Mouse (Mus musculus) adrenal gland, postnatal 25 days (tissue): Measurements from ENCODE around the gene Jarid2. TPM values are rescaled to one million over a fixed set of nuclear protein-coding genes. Genes with fewer than 3 reads are reported as not detected.

Experiments
- DNase-seq: peaks from one replicate; pipeline ENCODE4 v3.0.0; 2021; ENCODE audit warnings: mixed read lengths
- total RNA-seq: library from RNA; stranded (reverse); gene quantifications from 2 replicates; pipeline ENCODE4 v1.2.3, GENCODE M21; 2021

The Jarid2 gene
- total RNA-seq, 1 experiment from 2014 or later: 58.0 TPM

GRCm38 (mm10) chr13:44839866-44840835 lies 110.9 kb downstream of the Jarid2 start:
- peak; percentile 75 for DNase-seq

DNA sequence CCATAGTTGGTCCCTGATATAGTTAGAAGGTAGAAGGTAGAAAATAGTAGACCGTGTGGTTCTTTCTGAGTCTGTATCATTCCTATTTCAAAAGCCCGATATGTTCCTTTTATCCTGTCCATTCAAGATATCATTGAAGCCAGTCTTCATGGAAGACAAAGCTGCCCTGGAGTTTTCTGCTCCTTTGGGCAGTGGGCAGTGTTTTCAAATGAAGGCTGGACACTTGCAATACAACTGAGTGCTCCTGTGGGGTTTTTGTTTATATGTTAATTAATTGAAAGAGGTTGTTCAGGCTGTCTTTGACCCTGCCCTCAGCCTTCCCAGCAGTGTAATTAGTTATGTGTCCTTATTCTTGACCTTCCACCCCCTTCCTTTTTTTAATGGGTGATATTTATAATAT lies 122.2 kb downstream of the Jarid2 start:
- no peak for DNase-seq

GRCm38 (mm10) chr13:44852024-44852423 lies 122.8 kb downstream of the Jarid2 start:
- DNase-seq: no peak

GRCm38 (mm10) chr13:44865566-44865965 lies 136.3 kb downstream of the Jarid2 start:
- no peak for DNase-seq

DNA sequence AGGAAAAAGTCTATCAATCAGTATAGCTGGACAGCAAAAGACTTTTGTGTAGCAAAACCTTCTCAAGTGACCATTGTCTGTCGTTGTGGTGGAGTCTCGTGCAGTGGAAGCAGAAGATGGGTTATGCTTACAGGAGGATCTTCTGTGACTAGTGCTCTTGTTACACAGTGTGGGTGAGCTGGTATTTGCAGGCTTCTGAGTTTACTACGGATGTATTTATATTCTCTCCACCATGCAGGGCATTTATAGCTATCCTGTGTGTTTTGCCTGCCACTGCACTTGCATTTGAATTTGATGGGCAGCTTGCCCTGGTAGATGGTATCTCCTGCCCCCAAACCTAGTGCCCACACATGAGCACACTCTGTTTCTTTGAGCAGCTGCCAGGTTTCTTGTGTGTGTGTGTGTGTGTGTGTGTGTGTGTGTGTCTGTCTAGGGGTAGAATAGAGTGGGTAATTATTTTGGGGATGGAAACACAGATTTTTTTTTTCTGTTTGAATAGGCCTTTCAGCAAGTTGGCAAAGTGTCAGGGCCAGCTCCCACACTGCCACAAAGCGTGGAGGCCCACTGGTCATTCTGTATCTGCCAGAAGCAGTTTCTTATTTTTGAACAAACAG lies 138.9 kb downstream of the Jarid2 start:
- no peak for DNase-seq

DNA sequence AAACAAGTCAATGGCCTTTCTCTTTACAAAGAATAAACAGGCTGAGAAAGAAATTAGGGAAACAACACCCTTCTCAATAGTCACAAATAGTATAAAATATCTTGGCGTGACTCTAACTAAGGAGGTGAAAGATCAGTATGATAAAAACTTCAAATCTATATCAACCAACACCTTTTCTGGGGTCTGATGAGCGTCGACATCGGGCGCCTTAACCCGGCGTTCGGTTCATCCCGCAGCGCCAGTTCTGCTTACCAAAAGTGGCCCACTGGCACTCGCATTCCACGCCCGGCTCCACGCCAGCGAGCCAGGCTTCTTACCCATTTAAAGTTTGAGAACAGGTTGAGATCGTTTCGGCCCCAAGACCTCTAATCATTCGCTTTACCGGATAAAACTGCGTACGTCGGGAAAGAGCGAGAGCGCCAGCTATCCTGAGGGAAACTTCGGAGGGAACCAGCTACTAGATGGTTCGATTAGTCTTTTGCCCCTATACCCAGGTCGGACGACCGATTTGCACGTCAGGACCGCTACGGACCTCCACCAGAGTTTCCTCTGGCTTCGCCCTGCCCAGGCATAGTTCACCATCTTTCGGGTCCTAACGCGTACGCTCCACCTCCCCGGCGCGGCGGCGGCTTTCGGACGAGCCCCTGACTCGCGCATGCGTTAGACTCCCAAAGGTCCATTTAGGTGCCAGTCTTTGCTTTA lies 140.3 kb downstream of the Jarid2 start:
- peak; percentile 100 for DNase-seq

DNA sequence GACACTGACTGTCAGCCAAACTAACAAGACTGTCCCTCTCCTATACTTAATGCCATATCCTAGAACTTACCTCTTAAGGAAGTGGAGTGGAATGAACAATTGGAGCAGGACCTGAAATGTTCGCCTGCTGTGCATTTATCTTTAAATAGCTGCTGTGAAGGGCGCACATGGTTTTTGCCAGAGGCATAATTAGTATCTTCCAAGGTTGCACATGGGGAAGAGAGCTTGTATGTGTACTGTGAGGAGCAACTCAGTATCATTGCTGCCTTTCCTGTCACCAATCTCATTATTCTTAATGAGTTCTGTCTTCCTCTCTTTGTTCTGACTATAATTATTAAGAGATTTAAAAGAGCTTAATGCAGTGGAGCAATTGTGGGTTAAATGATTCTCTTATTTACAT lies 147.5 kb downstream of the Jarid2 start:
- no peak for DNase-seq

DNA sequence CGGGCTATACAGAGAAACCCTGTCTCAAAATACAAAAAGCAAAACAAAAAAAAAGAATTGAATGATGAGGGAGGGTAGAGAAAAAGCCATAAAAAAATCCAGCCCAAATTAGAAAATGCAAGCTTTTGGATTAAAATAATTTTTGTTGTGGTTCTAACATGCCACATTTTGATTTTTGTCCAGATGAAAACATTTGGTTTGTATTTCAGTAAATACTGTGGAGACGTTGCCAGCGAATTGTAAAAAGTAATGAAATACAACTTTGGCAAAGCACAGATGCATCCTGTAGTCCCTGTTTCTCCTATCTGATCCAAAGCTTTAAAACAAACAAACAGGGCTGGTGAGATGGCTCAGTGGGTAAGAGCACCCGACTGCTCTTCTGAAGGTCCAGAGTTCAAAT lies 151.7 kb downstream of the Jarid2 start:
- DNase-seq: no peak

GRCm38 (mm10) chr13:44886221-44886620 lies 156.9 kb downstream of the Jarid2 start:
- no peak for DNase-seq

- no peak for DNase-seq
Observed at GRCm38 (mm10) chr13:44890612-44891011, 161.3 kb downstream of the Jarid2 start.

DNA sequence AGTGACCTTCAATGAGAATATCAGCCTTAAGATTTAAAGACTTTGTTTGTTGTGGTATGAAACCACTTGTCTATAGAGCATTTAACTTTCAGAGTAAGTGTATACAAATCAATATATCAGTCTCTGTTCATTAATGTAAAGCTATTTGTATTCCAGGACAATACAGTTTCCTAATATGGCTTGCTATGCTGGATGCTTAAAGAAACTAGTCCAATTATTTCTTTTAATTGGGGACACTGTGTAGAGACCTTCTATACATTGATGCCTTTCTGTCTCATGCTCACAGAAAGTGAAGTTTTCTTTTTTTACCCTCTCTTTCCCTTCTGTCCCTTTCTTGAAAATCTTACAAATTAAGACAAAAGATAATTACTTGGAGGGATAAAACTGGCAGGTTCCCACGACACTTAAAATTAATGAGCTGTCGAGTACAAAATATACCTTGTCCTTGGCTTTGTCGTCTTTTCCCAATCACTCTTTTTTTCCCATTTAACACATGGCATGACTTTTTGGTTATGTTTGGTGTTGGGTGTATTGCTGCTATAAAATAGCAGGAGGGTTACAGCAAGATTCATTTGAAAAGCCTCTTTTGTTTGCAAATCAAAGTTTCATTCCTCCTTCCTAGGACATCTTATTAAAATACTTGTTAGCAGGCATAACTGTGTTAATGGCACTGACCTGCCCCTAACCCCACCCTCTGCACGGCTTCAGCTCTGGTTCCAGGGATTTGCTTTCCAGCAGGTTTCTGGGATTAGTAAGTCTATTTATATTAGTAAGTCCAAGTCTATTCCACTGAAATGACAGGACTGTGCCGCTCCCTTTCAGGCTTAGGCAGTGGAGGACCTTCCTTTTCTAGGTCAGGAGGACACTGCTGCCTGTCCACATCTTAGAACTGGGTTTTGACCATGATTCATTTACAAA lies 162.8 kb downstream of the Jarid2 start:
- DNase-seq: no peak

DNA sequence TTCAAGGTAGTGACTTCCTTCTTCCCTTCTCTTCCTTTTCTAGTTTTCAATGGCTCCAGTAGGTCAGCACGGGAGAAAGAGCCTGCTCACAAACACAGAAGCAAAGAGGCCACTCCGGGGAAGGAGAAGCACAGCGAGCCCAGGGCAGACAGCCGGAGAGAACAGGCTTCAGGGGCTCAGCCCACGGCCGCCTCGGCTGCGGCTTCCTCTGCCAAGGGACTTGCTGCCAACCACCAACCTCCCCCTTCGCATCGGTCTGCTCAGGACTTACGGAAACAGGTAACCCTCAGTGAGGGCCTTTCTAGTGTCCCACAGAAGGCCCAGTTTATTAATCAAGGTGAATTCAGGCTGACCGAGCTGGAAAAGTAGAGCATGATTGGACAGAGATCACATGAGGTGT lies 166.9 kb downstream of the Jarid2 start:
- DNase-seq: no peak

GRCm38 (mm10) chr13:44902299-44902698 lies 173.0 kb downstream of the Jarid2 start:
- no peak for DNase-seq

GRCm38 (mm10) chr13:44903416-44903815 lies 174.1 kb downstream of the Jarid2 start:
- no peak for DNase-seq

DNA sequence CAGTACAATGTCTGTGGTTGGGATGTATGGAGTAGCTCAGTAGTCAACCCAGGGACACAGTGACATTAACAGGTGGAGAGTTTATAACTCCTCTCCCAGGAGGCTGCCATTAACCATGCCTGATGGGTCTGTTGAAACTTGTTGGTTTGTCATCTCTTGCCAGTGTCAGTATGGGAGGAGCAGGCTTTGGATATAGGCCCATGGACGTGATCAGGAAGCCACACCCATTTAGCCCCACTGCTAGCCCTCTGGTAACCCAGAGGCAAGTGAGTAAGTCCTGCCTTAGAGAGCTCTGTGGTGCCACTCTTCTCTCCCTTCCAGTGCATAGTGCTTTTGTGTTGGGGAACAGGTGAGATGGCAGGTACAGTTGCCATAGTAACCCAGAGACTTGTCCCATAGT lies 175.0 kb downstream of the Jarid2 start:
- no peak for DNase-seq

DNA sequence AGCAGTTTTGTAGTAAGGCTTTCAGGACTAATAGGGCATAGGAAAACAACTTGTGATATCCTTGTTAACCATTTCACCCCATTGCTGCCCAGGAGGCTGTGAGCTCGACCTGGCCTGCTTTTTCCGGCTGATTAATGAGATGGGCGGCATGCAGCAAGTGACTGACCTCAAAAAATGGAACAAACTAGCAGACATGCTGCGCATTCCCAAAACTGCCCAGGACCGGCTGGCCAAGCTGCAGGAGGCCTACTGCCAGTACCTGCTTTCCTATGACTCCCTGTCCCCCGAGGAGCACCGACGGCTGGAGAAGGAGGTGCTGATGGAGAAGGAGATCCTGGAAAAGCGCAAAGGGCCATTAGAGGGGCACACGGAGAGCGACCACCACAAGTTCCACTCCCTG lies 176.9 kb downstream of the Jarid2 start:
- DNase-seq: no peak

- DNase-seq: peak; percentile 64
Observed at GRCm38 (mm10) chr13:44907702-44908101, 178.4 kb downstream of the Jarid2 start.

GRCm38 (mm10) chr13:44908790-44909189 lies 179.5 kb downstream of the Jarid2 start:
- no peak for DNase-seq

GRCm38 (mm10) chr13:44912851-44913250 lies 183.6 kb downstream of the Jarid2 start:
- DNase-seq: peak; percentile 54

DNA sequence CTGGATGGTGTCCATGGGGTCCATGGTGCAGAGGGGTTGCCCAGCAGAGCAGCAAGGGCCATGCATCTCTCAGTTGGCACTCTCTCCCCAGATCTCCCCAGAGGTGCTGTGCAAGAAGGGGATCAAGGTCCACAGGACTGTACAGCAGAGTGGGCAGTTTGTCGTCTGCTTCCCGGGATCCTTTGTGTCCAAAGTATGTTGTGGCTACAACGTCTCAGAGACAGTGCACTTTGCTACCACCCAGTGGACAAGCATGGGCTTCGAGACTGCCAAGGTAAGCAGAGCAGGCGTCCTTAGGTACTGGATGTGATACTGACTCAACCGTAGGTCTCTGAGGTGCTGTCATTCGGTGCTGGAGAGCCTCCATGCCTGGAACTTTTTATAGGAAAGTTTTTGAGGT lies 184.3 kb downstream of the Jarid2 start:
- no peak for DNase-seq

- no peak for DNase-seq
Observed at GRCm38 (mm10) chr13:44915382-44915781, 186.1 kb downstream of the Jarid2 start.

GRCm38 (mm10) chr13:44915945-44916344 lies 186.7 kb downstream of the Jarid2 start:
- no peak for DNase-seq
